Mouse (Mus musculus) liver, embryonic 12.5 days (tissue): ENCODE measurements around the gene Gm28998. TPM values are rescaled to one million over a fixed set of nuclear protein-coding genes. Genes with fewer than 3 reads are reported as not detected.
"Not testable (repeated sequence)": the region's sequence is repeated elsewhere in the genome, so short reads cannot be mapped to it uniquely, and the experiment has no call there.

Experiments used
- ATAC-seq: fragments of 200-750 bp; cut with Nextera tagmentation; 2 replicates; pipeline ENCODE4 v1.8.0; 2017; ENCODE audit warnings: moderate number of reproducible peaks, mild to moderate bottlenecking, moderate library complexity
- H3K27ac ChIP-seq: fragments of 300-500 bp; sonication (generic); 2 replicates; pipeline ENCODE4 v1.5.1; 2016; ENCODE audit warnings: mild to moderate bottlenecking
- H3K27me3 ChIP-seq: fragments of 300-500 bp; sonication (generic); replicated peaks from 2 replicates; pipeline ENCODE4 v1.6.1; 2016; ENCODE audit warnings: mild to moderate bottlenecking, moderate library complexity
- H3K36me3 ChIP-seq: fragments of 300-500 bp; sonication (generic); 2 replicates; pipeline ENCODE4 v1.6.1; 2016; ENCODE audit warnings: mild to moderate bottlenecking, moderate library complexity
- H3K4me1 ChIP-seq: fragments of 300-500 bp; sonication (generic); 2 replicates; pipeline ENCODE4 v1.6.1; 2016
- H3K4me2 ChIP-seq: fragments of 300-500 bp; sonication (generic); 2 replicates; pipeline ENCODE4 v1.6.1; 2016; ENCODE audit warnings: mild to moderate bottlenecking, moderate library complexity
- H3K4me3 ChIP-seq: fragments of 300-500 bp; sonication (generic); 2 replicates; pipeline ENCODE4 v1.5.1; 2016; ENCODE audit warnings: mild to moderate bottlenecking, moderate library complexity
- H3K9ac ChIP-seq: fragments of 300-500 bp; sonication (generic); 2 replicates; pipeline ENCODE4 v1.6.1; 2016; ENCODE audit warnings: mild to moderate bottlenecking, moderate library complexity
- H3K9me3 ChIP-seq: fragments of 300-500 bp; sonication (generic); replicated peaks from 2 replicates; pipeline ENCODE4 v1.6.1; 2016; ENCODE audit warnings: mild to moderate bottlenecking, moderate library complexity
- WGBS: fragments of 180-500 bp; shearing (Covaris S2); methylation state at CpG from one replicate; pipeline ENCODE4 v1.1.7; 2016; ENCODE audit not compliant: insufficient replicate concordance; 5-methylcytosine and 5-hydroxymethylcytosine counted together
- polyA plus RNA-seq: library from polyadenylated mRNA; unstranded; fragments of >200 nt; fragmentation: Nextera tagmentation; extraction: Ambion mirVana; gene quantifications from 2 replicates; pipeline ENCODE4 v1.2.1, GENCODE M21; 2016

Gene Gm28998
- polyA plus RNA-seq: not detected in 2 replicates

GRCm38 (mm10) chrY:7253487-7253886, at the start of gene Gm28998:
Gene Gm28998 (plus strand): TSS chrY:7253787.
- not testable (repeated sequence) for ATAC-seq

More at GRCm38 (mm10) chrY:7253487-7253886, at the start of gene Gm28998:
- H3K36me3 ChIP-seq, H3K9ac ChIP-seq, H3K9me3 ChIP-seq, H3K27ac ChIP-seq, H3K4me1 ChIP-seq, H3K4me3 ChIP-seq, H3K27me3 ChIP-seq, H3K4me2 ChIP-seq: not testable (repeated sequence)
- no CpG with 5 or more reads among the region's 8 CpGs for WGBS

Other genes starting within 250 kb of the Gm28998 start
- not detected in 2 replicates for gene Gm21244, start 84.5 kb upstream of the Gm28998 start, polyA plus RNA-seq
- not detected in 2 replicates for gene Gm21788, start 151.2 kb downstream of the Gm28998 start, polyA plus RNA-seq